Mouse (Mus musculus): ENCODE data around the gene Ppp6r3.
A peak's percentile ranks its signal among the peaks of the same experiment; 100 is the strongest.

Gene Ppp6r3

DNA sequence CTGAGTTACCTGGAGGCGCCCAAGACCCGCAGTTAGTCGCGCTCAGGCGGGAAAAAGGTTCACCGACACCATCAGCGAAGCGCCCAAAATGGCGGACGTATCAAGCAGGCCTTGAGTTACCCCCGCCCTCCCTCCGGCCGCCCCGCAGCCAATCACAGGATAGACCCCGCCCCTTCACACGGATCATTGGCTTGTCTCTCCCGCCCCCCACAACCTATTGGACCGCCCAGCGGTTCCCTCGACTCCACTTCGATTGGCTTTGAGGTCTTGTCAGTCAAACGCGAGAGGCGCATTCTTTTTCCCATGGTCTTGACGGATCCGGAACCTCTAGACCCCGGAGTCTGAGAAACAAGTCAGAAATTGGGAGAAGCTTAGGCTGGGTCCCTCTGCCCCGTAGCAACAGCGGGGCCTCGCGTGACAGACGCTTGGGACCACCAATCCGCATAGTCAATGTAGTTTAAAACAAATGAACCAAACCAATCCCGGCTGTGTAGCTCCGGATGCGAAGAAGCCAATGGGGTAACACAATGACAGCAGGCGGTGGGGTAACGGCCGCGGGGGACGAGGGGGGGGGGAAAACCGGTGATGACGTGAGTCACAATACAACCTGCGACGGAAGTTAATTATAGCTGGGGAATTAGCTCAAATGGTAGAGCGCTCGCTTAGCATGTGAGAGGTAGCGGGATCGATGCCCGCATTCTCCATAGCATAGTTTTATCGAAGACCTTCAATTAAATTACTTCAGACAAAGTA lies at the start of gene Ppp6r3:
Gene Ppp6r3, minus strand, starts transcription at position 118 of the 753 bp plus-strand sequence.
- peak; percentile 98 to 100 for DNase-seq (ENCODE audit: inconsistent age in 2 of 2, low spot score in 1 of 2)

GRCm38 (mm10) chr19:3625111-3625510 lies 49.6 kb upstream of the Ppp6r3 start:
- no peak for DNase-seq (ENCODE audit: inconsistent age in 2 of 2, low spot score in 1 of 2)

- DNase-seq (ENCODE audit: inconsistent age in 2 of 2, low spot score in 1 of 2) = peak; percentile 70 to 90
Observed at GRCm38 (mm10) chr19:3623824-3624223, 48.3 kb upstream of the Ppp6r3 start.

GRCm38 (mm10) chr19:3623294-3623693 lies 47.7 kb upstream of the Ppp6r3 start:
- DNase-seq (ENCODE audit: inconsistent age in 2 of 2, low spot score in 1 of 2) = peak in 1 of 2 experiments; percentile 18

DNA sequence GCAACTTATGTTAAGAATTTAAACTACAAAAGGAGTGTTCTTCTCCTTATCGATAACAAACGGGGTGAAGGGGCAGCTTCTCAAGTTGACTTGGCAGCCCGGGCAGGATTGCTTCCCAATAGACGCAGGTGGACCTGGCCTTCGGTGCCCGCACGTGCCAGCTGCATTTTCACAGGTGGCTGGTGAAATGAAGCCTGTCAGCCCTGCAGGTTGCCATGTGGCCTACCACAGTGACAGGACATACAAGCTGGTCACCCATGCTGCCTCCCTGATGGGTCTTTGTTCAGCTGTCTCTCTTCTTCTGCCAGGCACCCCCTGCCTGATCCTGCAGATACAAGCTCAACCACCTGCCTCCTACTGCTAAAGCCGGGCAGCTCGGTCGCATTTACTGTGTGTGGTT lies 45.3 kb upstream of the Ppp6r3 start:
- peak in 1 of 2 experiments; percentile 20 for DNase-seq (ENCODE audit: inconsistent age in 2 of 2, low spot score in 1 of 2)

GRCm38 (mm10) chr19:3619359-3619758 lies 43.8 kb upstream of the Ppp6r3 start:
- DNase-seq (ENCODE audit: inconsistent age in 2 of 2, low spot score in 1 of 2) = peak in 1 of 2 experiments; percentile 29

GRCm38 (mm10) chr19:3613991-3614390 lies 38.4 kb upstream of the Ppp6r3 start:
- peak; percentile 64 to 73 for DNase-seq (ENCODE audit: inconsistent age in 2 of 2, low spot score in 1 of 2)

GRCm38 (mm10) chr19:3612534-3613273 lies 37.2 kb upstream of the Ppp6r3 start:
- no peak for DNase-seq (ENCODE audit: inconsistent age in 2 of 2, low spot score in 1 of 2)

DNA sequence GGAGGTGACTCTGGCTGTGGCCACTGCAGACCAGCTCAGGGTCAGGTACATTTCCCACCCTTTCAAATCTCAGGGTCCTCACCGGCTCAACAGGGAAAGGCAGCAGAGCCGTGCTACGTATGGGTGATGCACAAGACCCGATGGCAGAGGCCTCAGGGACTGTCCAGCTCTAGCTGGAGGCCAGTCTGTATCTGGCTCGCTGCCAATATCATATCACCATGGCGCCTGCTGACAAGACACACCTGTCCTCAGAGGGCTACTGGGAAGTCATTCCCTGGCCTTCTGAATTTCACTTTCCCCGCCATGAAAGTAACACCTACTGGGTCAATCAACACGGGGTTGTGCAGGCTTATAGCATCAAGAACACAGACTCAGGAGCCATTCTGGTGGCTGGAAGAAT lies 36.2 kb upstream of the Ppp6r3 start:
- no peak for DNase-seq (ENCODE audit: inconsistent age in 2 of 2, low spot score in 1 of 2)

- peak; percentile 81 to 89 for DNase-seq (ENCODE audit: inconsistent age in 2 of 2, low spot score in 1 of 2)
Observed at GRCm38 (mm10) chr19:3610886-3611285, 35.3 kb upstream of the Ppp6r3 start.

- DNase-seq (ENCODE audit: inconsistent age in 2 of 2, low spot score in 1 of 2) = no peak
Observed at GRCm38 (mm10) chr19:3609826-3610225, 34.3 kb upstream of the Ppp6r3 start.

DNA sequence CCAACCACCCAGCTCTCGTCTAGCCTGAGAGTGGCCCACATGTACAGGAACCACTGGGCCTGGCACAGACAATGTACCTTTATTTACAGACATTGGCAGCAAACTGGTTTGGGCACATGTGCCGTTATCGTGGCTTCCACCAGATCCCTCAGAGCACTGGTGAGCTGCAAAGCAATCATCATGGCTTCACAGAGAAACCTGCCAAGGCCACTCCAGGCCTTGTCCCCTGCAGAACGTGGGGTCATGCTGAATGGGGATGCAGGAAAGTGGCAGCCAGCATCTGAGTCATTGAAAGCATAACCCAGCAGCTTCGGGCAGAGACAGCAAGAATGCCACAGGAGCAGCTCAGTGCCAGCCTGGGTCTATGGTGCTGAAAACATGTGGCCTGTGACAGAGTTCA lies 18.8 kb upstream of the Ppp6r3 start:
- peak; percentile 75 to 79 for DNase-seq (ENCODE audit: inconsistent age in 2 of 2, low spot score in 1 of 2)

- DNase-seq (ENCODE audit: inconsistent age in 2 of 2, low spot score in 1 of 2) = peak; percentile 81 to 91
Observed at GRCm38 (mm10) chr19:3593379-3594055, 18.0 kb upstream of the Ppp6r3 start.

- no peak for DNase-seq (ENCODE audit: inconsistent age in 2 of 2, low spot score in 1 of 2)
Observed at GRCm38 (mm10) chr19:3589968-3590367, 14.4 kb upstream of the Ppp6r3 start.

- DNase-seq (ENCODE audit: inconsistent age in 2 of 2, low spot score in 1 of 2) = no peak
Observed at GRCm38 (mm10) chr19:3589547-3589946, 14.0 kb upstream of the Ppp6r3 start.

- peak in 1 of 2 experiments; percentile 67 for DNase-seq (ENCODE audit: inconsistent age in 2 of 2, low spot score in 1 of 2)
Observed at GRCm38 (mm10) chr19:3587729-3588128, 12.2 kb upstream of the Ppp6r3 start.

DNA sequence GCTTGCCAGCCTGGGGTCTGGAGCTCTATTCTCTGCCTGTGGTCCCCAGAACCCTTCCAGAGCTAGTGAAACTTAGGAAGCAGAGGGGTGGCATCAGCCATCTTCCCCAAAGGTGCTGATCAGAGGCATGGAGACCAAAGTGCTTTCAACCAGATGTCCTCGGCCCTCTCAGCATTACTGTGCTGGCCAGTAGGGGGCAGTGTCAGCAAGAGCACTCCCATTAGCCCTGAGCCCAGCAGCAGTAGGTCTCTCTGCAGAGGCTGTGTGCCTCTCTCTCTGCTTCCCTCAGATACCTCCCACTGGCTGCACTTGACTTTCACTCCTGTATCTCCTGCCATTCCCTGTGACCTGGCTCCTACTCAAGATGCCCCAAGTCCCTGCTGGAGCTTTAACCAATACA lies 11.0 kb upstream of the Ppp6r3 start:
- peak; percentile 67 to 87 for DNase-seq (ENCODE audit: inconsistent age in 2 of 2, low spot score in 1 of 2)

GRCm38 (mm10) chr19:3586026-3586425 lies 10.5 kb upstream of the Ppp6r3 start:
- no peak for DNase-seq (ENCODE audit: inconsistent age in 2 of 2, low spot score in 1 of 2)

- peak; percentile 69 to 89 for DNase-seq (ENCODE audit: inconsistent age in 2 of 2, low spot score in 1 of 2)
Observed at GRCm38 (mm10) chr19:3581326-3581725, 5.8 kb upstream of the Ppp6r3 start.

DNA sequence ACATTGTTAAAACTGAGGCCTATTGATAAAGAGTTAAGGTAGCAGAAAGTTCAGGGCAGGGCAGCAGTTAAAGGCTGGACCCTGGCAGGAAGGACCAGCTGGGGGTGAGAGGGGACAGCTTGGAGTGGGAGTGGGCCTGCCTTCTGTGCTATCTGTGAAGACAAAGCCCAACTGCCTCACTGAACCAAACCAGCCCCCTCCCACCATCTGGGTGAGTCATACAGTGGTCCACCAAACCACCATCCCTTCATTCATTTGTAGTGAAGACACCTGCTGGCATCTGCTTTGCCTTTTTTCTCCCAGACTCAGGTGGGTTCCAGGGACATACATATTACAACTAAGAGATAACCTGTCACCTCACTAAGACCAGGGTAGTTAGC lies 2.4 kb upstream of the Ppp6r3 start:
- DNase-seq (ENCODE audit: inconsistent age in 2 of 2, low spot score in 1 of 2) = no peak

DNA sequence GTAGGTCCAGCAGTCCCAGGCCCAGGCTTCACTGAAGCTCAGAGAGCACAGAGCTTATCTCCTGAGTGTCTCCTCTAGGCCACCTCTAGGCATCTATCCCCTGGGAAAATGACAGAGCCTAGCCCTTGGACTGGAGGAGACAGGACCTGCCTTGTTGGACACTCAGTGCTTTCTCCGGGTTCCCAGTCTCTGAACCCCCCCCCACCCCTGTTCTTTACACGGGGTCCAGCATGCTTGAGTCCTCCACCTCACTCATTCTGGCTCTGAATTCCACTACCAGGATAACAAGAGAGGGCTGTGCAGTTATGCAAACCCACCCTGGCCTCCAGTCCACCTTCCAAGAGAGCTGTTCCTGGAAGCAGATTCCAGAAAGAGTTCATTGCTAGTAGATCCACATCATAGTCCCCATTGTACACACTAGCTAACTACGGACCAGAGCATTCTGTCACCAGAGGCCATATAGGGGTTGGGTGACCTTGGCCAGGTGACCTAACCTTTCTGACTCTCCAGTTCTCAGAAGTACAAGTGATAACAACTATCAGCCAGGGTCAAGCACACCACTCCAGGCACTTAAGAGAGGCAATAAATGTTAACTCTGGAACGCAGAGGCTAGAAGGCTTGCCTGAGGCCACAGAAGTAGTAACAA lies 1.8 kb upstream of the Ppp6r3 start:
- peak in 1 of 2 experiments; percentile 55 for DNase-seq (ENCODE audit: inconsistent age in 2 of 2, low spot score in 1 of 2)

Measured in adrenal gland, adult (tissue).